Mouse (Mus musculus) C2C12 (cell line): Measurements from ENCODE around the gene Dnm1. TPM values are rescaled to one million over a fixed set of nuclear protein-coding genes. Genes with fewer than 3 reads are reported as not detected.

ENCODE experiments used
- H3K27me3 ChIP-seq: one replicate; pipeline ENCODE4 v1.6.1; 2011; ENCODE audit not compliant: control insufficient read depth, insufficient read depth, insufficient read length
- H3K36me3 ChIP-seq: one replicate; pipeline ENCODE4 v1.6.1; 2011; ENCODE audit not compliant: control insufficient read depth, insufficient read depth
- H3K4me3 ChIP-seq: one replicate; pipeline ENCODE4 v1.5.1; 2011; ENCODE audit warnings: mild to moderate bottlenecking, control low read depth; ENCODE audit not compliant: poor library complexity, insufficient read depth, severe bottlenecking
- H3K79me2 ChIP-seq: one replicate; pipeline ENCODE4 v1.6.1; 2011; ENCODE audit not compliant: control insufficient read depth, insufficient read depth
- H3K79me3 ChIP-seq: one replicate; pipeline ENCODE4 v1.6.1; 2011; ENCODE audit warnings: low read depth, control low read depth
- H3ac ChIP-seq: one replicate; pipeline ENCODE3; 2011; ENCODE audit warnings: low read depth; ENCODE audit not compliant: control insufficient read depth, insufficient read length
- CEBPB ChIP-seq: IDR thresholded peaks from one replicate; pipeline ENCODE4 v1.6.1; 2011; ENCODE audit warnings: low read depth, mild to moderate bottlenecking, control low read depth, moderate library complexity
- CTCF ChIP-seq: IDR thresholded peaks from one replicate; pipeline ENCODE4 v1.5.1; 2011; ENCODE audit not compliant: control insufficient read depth, insufficient read depth, insufficient read length
- FOSL1 ChIP-seq: IDR thresholded peaks from one replicate; pipeline ENCODE4 v1.8.0; 2011; ENCODE audit warnings: mild to moderate bottlenecking, low read length; ENCODE audit not compliant: poor library complexity, insufficient read depth, severe bottlenecking
- MAX ChIP-seq: IDR thresholded peaks from one replicate; pipeline ENCODE4 v1.6.1; 2011; ENCODE audit warnings: mild to moderate bottlenecking, control low read depth
- MYOD1 ChIP-seq: IDR thresholded peaks from one replicate; pipeline ENCODE4 v1.6.1; 2011; ENCODE audit warnings: low read depth; ENCODE audit not compliant: control insufficient read depth, insufficient read length
- MYOG ChIP-seq: IDR thresholded peaks from one replicate; pipeline ENCODE4 v1.6.1; 2011; ENCODE audit not compliant: control insufficient read depth, insufficient read length; ENCODE audit errors: extremely low read depth
- USF1 ChIP-seq: IDR thresholded peaks from one replicate; pipeline ENCODE4 v1.6.1; 2011; ENCODE audit warnings: low read depth, mild to moderate bottlenecking, control low read depth, moderate library complexity
- polyA plus RNA-seq: library from polyadenylated mRNA; unstranded; fragments of >200 nt; fragmentation: generic; extraction: Trizol; gene quantifications from one replicate; pipeline ENCODE4 v1.2.1, GENCODE M21; 2012; ENCODE audit warnings: missing spikeins

The Dnm1 gene
- polyA plus RNA-seq, 1 experiment = 27.7 TPM

DNA sequence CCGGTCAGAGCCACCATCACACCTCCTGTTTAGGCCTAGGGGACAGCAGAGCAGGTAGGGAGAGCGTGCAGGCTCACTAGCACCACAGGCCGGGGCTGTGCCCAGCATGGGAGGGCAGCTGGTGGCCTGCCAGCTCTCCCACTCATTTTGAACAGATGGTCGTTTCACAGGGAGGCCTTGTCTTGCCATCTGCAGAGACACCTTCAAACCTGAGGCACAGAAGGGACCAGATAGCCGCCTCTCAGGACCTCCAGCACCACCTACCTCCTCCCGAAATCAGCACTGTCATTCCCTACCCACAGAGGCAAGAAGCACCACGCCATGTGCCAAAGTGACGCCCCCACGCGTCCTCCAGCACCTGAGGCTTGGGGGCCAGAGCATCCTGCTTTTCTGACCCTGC is 9.1 kb downstream of the Dnm1 start:
- no peaks in the 10 kb centered on the region for H3K79me3 ChIP-seq
- no peak overlapping the region for H3ac ChIP-seq
- H3K27me3 ChIP-seq = no peaks in the 10 kb centered on the region
- H3K4me3 ChIP-seq = no peak overlapping the region
- H3K79me2 ChIP-seq = no peaks in the 10 kb centered on the region
- TF ChIP-seq USF1 (no peak), MAX (no peak), FOSL1 (no peak), CTCF (no peak), MYOD1 (no peak), CEBPB (no peak), MYOG (no peak)
- no peaks in the 10 kb centered on the region for H3K36me3 ChIP-seq

DNA sequence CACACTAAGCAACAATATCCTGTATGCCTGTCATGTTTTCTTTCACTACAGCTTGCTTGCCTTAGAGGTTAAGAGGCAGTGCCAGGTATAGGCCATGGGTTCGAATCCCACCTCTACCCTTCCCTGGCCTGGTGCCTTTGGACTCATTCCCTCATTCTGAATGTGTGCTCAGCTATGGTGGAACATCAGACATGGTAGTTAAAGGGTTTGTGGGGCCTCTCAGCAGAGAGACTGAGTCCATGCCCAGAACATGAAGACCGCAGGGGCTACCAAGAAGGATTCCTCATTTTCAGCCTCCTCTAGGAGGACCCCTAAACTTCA is 9.8 kb downstream of the Dnm1 start:
- Histone ChIP-seq H3K27me3 (no peaks in the 10 kb centered on the region), H3K79me2 (no peaks in the 10 kb centered on the region), H3K36me3 (peaks cover under 1% of the 10 kb centered on the region), H3ac (no peak overlapping the region), H3K4me3 (no peak overlapping the region), H3K79me3 (no peaks in the 10 kb centered on the region)
- no peak for TF ChIP-seq USF1
- no peak for TF ChIP-seq FOSL1
- no peak for TF ChIP-seq CTCF
- TF ChIP-seq MAX = no peak
- TF ChIP-seq MYOG = no peak
- no peak for TF ChIP-seq CEBPB
- TF ChIP-seq MYOD1 = no peak

DNA sequence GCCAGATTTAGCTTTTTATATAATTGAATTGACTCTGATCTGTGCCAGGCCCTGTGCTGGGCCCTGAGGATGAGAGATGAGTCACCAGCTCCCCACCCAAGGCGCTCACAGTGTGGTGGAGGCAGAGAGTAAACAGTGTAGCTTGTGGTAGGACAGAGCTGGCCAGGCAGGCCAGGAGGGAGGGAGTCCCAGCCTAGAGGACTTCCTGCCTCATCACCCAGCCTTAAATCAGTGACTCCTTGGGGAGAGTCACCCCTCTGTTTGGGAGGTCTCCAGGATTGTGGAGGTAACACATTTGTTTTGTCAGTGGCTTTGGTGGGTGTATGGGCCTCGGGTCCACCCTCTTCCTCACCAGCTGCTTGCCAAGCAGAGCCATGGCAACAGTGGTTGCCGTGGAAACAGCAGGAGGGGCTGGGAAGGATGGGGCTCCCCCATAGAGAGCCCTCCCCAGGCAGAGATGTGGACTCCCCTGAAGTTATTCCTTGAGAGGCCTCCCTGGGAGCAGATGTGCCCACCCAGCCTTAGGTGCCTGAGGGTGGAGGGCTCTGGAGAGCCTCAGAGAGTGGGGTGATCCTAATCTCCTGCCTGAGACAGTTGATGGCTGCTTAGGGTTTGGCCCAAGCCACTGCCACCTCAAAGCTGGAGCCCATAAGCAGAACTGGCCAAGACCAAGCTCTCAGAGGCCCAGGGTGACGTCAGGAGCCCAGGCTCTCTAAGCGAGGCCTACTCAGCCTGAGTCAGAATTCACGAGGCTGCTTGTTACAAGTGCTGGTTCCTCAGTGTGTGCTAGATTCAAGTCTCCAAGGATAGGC is 10.4 kb downstream of the Dnm1 start:
- H3K27me3 ChIP-seq = no peaks in the 10 kb centered on the region
- H3K79me2 ChIP-seq = no peaks in the 10 kb centered on the region
- no peaks in the 10 kb centered on the region for H3K79me3 ChIP-seq
- H3ac ChIP-seq = no peak overlapping the region
- peaks cover 4% of the 10 kb centered on the region for H3K36me3 ChIP-seq
- H3K4me3 ChIP-seq = no peak overlapping the region
- TF ChIP-seq MAX (peak; percentile 91), MYOG (no peak), MYOD1 (no peak), CTCF (no peak), USF1 (no peak), CEBPB (no peak), FOSL1 (peak; percentile 65)

DNA sequence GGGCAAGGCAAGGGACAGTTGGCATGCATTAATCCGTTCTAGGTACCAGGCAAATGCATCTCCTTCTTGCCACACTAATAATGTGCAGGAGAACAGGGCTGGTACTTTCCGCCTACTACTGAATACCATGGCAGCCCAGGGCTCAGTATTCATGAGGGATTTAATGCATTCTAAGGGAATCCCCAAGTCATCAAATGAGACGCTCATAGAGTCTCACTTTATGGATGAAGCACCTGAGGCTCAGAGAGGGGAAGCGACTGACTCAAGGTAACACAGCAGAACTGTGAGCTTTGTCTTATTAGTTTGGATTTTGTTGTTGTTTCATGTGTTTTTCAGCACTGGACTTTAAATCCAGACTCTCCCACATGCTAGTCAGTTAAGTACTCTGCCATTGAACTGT is 11.1 kb downstream of the Dnm1 start:
- Histone ChIP-seq H3ac (no peak overlapping the region), H3K4me3 (no peak overlapping the region), H3K79me2 (no peaks in the 10 kb centered on the region), H3K36me3 (peaks cover 4% of the 10 kb centered on the region), H3K27me3 (no peaks in the 10 kb centered on the region), H3K79me3 (no peaks in the 10 kb centered on the region)
- TF ChIP-seq MAX (no peak), MYOD1 (no peak), FOSL1 (no peak), CTCF (no peak), USF1 (no peak), CEBPB (no peak), MYOG (no peak)

GRCm38 (mm10) chr2:32341634-32341939 is 11.6 kb downstream of the Dnm1 start:
- no peak overlapping the region for H3K4me3 ChIP-seq
- H3ac ChIP-seq = no peak overlapping the region
- TF ChIP-seq MYOD1 = no peak
- TF ChIP-seq MAX = no peak
- no peak for TF ChIP-seq USF1
- no peak for TF ChIP-seq FOSL1
- TF ChIP-seq CTCF = no peak
- peaks cover 4% of the 10 kb centered on the region for H3K36me3 ChIP-seq
- no peaks in the 10 kb centered on the region for H3K27me3 ChIP-seq
- H3K79me2 ChIP-seq = no peaks in the 10 kb centered on the region
- H3K79me3 ChIP-seq = no peaks in the 10 kb centered on the region

GRCm38 (mm10) chr2:32340836-32341633 is 12.1 kb downstream of the Dnm1 start:
- no peaks in the 10 kb centered on the region for H3K79me2 ChIP-seq
- no peaks in the 10 kb centered on the region for H3K79me3 ChIP-seq
- H3K27me3 ChIP-seq = no peaks in the 10 kb centered on the region
- H3K4me3 ChIP-seq = no peak overlapping the region
- H3K36me3 ChIP-seq = peaks cover 4% of the 10 kb centered on the region
- TF ChIP-seq CEBPB (no peak), MYOD1 (no peak), MYOG (no peak), FOSL1 (no peak), USF1 (no peak), CTCF (no peak), MAX (no peak)
- H3ac ChIP-seq = no peak overlapping the region
